Mouse (Mus musculus) monocyte, adult 5-6 weeks (primary cell): ENCODE measurements around the gene Cfap73. TPM values are rescaled to one million over a fixed set of nuclear protein-coding genes. Genes with fewer than 3 reads are reported as not detected.

Source experiments
- ATAC-seq: fragments of 153-309, 156-312 bp; replicated peaks from 2 replicates; pipeline ENCODE4 v1.8.0; 2017; ENCODE audit warnings: mild to moderate bottlenecking; ENCODE audit not compliant: low TSS enrichment, insufficient number of reproducible peaks, severe bottlenecking, poor library complexity, low FRiP score
- total RNA-seq: library from RNA; stranded (forward); fragments of 200-1000, 200-491, 200-594 nt; gene quantifications from 3 replicates; pipeline ENCODE4 v1.2.3, GENCODE M21; 2017

The Cfap73 gene
- not detected in 3 replicates for total RNA-seq

- no peak for ATAC-seq
Measured at GRCm38 (mm10) chr5:120634131-120634530, at the start of gene Cfap73. Cfap73 (minus strand) TSS chr5:120634235.

- no peak for ATAC-seq
Measured at GRCm38 (mm10) chr5:120682982-120683771, 49.1 kb upstream of the Cfap73 start.

- no peak for ATAC-seq
Measured at GRCm38 (mm10) chr5:120680918-120681317, 46.9 kb upstream of the Cfap73 start.

GRCm38 (mm10) chr5:120679676-120680555 is 45.9 kb upstream of the Cfap73 start:
- ATAC-seq: peak; percentile 20; the same call in 1 of the 2 replicates

- ATAC-seq: no peak
Measured at GRCm38 (mm10) chr5:120677516-120677915, 43.5 kb upstream of the Cfap73 start.

GRCm38 (mm10) chr5:120674229-120675145 is 40.5 kb upstream of the Cfap73 start:
- no peak for ATAC-seq

GRCm38 (mm10) chr5:120673626-120674025 is 39.6 kb upstream of the Cfap73 start:
- peak; percentile 64; the same call in 1 of the 2 replicates for ATAC-seq

- ATAC-seq: no peak
Measured at GRCm38 (mm10) chr5:120671865-120672264, 37.8 kb upstream of the Cfap73 start.

GRCm38 (mm10) chr5:120670132-120670531 is 36.1 kb upstream of the Cfap73 start:
- ATAC-seq: no peak

GRCm38 (mm10) chr5:120668761-120669160 is 34.7 kb upstream of the Cfap73 start:
- no peak for ATAC-seq

- ATAC-seq: no peak
Measured at GRCm38 (mm10) chr5:120664888-120665287, 30.9 kb upstream of the Cfap73 start.

GRCm38 (mm10) chr5:120660816-120661215 is 26.8 kb upstream of the Cfap73 start:
- ATAC-seq: no peak

GRCm38 (mm10) chr5:120656281-120656751 is 22.3 kb upstream of the Cfap73 start:
- ATAC-seq: no peak

GRCm38 (mm10) chr5:120653873-120654272 is 19.8 kb upstream of the Cfap73 start:
- no peak for ATAC-seq

GRCm38 (mm10) chr5:120652915-120653701 is 19.1 kb upstream of the Cfap73 start:
- ATAC-seq: no peak

GRCm38 (mm10) chr5:120651230-120651629 is 17.2 kb upstream of the Cfap73 start:
- no peak for ATAC-seq

GRCm38 (mm10) chr5:120649938-120650337 is 15.9 kb upstream of the Cfap73 start:
- no peak for ATAC-seq
